Mouse (Mus musculus) kidney, adult 8-10 months (tissue): ENCODE data around the gene Fhad1.

Experiments
- DNase-seq, 2 experiments: peaks; one replicate each; pipeline ENCODE4 v3.0.0; 2022

Fhad1 gene

GRCm38 (mm10) chr4:141976163-141976562, 38.7 kb downstream of the Fhad1 start:
- DNase-seq: peak in 1 of 2 experiments; percentile 45

DNA sequence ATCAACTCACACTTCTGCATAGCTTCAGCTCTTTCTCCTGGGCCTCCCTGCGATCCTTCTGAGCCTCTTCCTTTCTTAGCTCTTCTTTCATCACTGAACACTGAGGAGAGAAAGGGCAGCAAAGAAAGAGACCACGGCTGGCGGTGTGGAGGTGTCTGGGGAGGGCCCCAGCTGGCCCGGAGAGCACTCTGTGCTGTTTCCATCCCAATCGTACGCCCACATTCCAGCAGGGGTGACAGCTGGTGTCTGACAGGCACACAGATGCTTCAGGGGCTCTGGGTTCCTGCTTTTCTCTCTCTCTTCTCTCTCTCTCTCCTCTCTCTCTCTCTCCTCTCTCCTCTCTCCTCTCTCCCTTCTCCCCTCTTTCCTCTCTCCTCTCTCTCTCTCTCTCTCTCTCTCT, 50.3 kb downstream of the Fhad1 start:
- DNase-seq: no peak

DNA sequence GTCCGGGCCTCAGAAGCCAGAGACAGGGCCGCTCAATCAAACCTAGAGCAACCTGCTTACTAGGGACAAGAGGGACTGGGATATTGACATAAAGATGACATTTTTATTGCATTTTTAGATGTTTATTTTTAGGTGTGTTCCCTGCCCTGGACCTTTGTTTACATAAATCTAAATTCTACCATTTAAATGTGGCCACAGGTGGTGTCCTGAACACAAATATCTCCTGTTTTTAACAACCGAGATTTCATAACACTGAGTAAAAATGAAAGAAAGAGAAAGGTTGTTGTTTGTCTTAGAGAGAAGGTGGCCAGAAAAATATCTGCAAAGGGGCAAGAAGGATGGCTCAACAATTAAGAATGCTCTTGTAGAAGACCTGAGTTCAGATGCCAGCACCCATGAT, 51.0 kb downstream of the Fhad1 start:
- DNase-seq: no peak

GRCm38 (mm10) chr4:141962811-141963685, 51.8 kb downstream of the Fhad1 start:
- DNase-seq: peak in 1 of 2 experiments; percentile 25

DNA sequence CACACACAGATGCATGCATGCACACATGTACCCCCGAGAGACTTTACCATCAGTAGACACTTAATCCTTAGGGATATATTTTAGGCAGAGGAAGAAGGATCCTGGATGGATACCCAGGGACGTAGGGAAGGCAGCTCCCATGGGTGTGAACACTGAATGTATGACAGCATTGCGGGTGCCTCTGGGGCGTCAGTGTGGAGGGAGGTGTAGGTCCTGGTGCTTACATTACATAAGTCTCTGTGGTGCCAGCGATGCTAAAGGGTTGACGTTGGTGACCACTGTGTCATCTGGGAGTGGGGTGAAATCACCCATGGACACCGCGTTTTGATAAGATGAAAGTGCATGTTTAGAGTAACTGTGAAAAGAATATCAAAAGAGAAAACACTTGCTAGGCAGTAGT, 54.8 kb downstream of the Fhad1 start:
- no peak for DNase-seq

- no peak for DNase-seq
Observed at GRCm38 (mm10) chr4:141959615-141960014, 55.3 kb downstream of the Fhad1 start.

GRCm38 (mm10) chr4:141958614-141959375, 56.1 kb downstream of the Fhad1 start:
- no peak for DNase-seq

DNA sequence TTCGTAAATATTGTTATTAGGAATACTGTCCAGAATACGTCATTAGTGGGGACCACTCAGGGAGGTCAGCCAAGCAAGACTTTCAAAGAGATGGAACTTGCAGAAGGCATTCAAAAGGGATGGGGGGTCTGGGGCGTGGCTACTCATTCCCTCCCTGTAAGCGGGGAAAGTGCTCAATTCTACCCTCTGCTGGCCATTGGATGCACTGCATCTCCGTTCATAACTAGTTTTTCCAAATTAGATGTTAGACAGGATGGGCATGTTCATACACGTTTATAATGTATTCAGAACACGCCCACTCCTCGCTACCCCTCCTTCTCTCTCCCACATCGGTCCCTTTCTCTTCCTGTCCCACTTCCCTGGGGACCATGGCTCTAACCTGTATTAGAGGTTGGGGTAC, 56.7 kb downstream of the Fhad1 start:
- DNase-seq: peak; percentile 49 to 80

- no peak for DNase-seq
Observed at GRCm38 (mm10) chr4:141957740-141958139, 57.1 kb downstream of the Fhad1 start.

- no peak for DNase-seq
Observed at GRCm38 (mm10) chr4:141956931-141957330, 58.0 kb downstream of the Fhad1 start.

GRCm38 (mm10) chr4:141954770-141955720, 59.8 kb downstream of the Fhad1 start:
- no peak for DNase-seq

- DNase-seq: no peak
Observed at GRCm38 (mm10) chr4:141953859-141954258, 61.0 kb downstream of the Fhad1 start.

DNA sequence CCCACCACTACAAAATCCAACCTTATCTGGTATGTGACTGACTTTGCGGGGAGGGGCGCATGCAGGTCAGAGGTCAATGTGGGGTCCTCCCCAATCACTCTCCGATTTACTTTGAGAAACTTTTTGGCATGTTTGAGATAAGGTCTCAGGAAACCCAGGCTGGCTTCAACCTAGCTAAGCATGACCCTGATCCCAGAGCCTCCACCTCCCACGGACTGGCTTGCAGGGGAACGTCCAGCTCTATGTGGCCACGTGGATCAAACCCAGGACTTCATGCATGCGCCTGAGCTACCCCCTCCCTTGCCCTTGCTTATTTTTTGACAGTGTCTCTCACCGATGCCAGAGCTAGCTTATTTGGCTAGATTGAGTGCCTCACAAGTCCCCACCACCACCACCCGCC, 61.6 kb downstream of the Fhad1 start:
- no peak for DNase-seq

- no peak for DNase-seq
Observed at GRCm38 (mm10) chr4:141952824-141953223, 62.1 kb downstream of the Fhad1 start.

- no peak for DNase-seq
Observed at GRCm38 (mm10) chr4:141952114-141952513, 62.8 kb downstream of the Fhad1 start.

- no peak for DNase-seq
Observed at GRCm38 (mm10) chr4:141949436-141949835, 65.4 kb downstream of the Fhad1 start.

- no peak for DNase-seq
Observed at GRCm38 (mm10) chr4:141948822-141949221, 66.1 kb downstream of the Fhad1 start.

- DNase-seq: no peak
Observed at GRCm38 (mm10) chr4:141942403-141942802, 72.5 kb downstream of the Fhad1 start.

DNA sequence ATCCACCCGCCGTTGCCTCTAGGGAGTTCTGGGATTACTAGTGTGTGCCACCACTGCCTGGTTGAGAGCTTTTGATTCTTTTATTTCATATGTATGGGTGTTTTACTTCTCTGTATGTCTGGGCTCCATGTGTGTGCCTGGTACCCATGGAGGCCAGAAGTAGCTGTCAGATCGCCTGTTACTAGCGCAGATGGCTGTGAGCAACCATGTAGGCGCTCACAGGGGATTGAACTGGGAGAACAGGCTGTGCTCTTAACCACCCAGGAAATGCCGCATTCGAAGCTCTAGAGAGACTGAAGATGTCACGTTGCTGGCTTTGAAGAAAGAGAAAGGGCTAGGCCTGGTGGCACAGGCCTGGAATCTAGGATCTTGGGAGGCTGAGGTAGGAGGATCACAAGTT, 73.6 kb downstream of the Fhad1 start:
- no peak for DNase-seq

GRCm38 (mm10) chr4:141938535-141938934, 76.3 kb downstream of the Fhad1 start:
- no peak for DNase-seq

GRCm38 (mm10) chr4:141932785-141933574, 81.9 kb downstream of the Fhad1 start:
- DNase-seq: no peak

- DNase-seq: no peak
Observed at GRCm38 (mm10) chr4:141931526-141931925, 83.4 kb downstream of the Fhad1 start.
